Comparison of ENCODE assay signal across 18 mouse cellular contexts in genomic region chr10:111889111-111889510, GRCm38 (mm10).
"Had no signal": no experiment of that assay in that cellular context is flagged by ENCODE, and none has a peak within 500 bp of the region (broad histone marks: within the 10 kb centered on the region; RNA-seq: fewer than 3 reads in every experiment).

No protein-coding gene starts in this region.

- H3K27ac ChIP-seq: layer of hippocampus, adult 2 months; left cerebral cortex, adult 2 months; liver, embryonic 13.5 days; macrophage; midbrain, embryonic 12.5 days; midbrain, embryonic 15.5 days; neural tube, embryonic 12.5 days; neural tube, embryonic 15.5 days had no signal

- H3K4me3 ChIP-seq: layer of hippocampus, adult 2 months; left cerebral cortex, adult 2 months; liver, embryonic 13.5 days; midbrain, embryonic 12.5 days; midbrain, embryonic 15.5 days; neural tube, embryonic 12.5 days; neural tube, embryonic 15.5 days had no signal

- H3K9me3 ChIP-seq: liver, embryonic 13.5 days; midbrain, embryonic 12.5 days; midbrain, embryonic 15.5 days; neural tube, embryonic 12.5 days; neural tube, embryonic 15.5 days had no signal

- H3K4me2 ChIP-seq: liver, embryonic 13.5 days; midbrain, embryonic 12.5 days; midbrain, embryonic 15.5 days; neural tube, embryonic 12.5 days; neural tube, embryonic 15.5 days had no signal

- H3K9ac ChIP-seq: liver, embryonic 13.5 days; midbrain, embryonic 12.5 days; midbrain, embryonic 15.5 days; neural tube, embryonic 12.5 days; neural tube, embryonic 15.5 days had no signal

- ATAC-seq: midbrain, embryonic 15.5 days had no signal

- DNase-seq: kidney, adult 9 months; kidney, postnatal 14 days; kidney, postnatal 4 days; layer of hippocampus, adult 9-11 months; liver, embryonic 13.5 days; lung, adult 2 months; lung, postnatal 14 days; right cerebral cortex, postnatal 25 days; spleen, adult 18-20 months; thymus, adult 18-20 months; thymus, postnatal 36 days had no signal

- H3K4me1 ChIP-seq: liver, embryonic 13.5 days; midbrain, embryonic 12.5 days; midbrain, embryonic 15.5 days; neural tube, embryonic 12.5 days had no signal

- H3K36me3 ChIP-seq: liver, embryonic 13.5 days; midbrain, embryonic 12.5 days; midbrain, embryonic 15.5 days; neural tube, embryonic 12.5 days; neural tube, embryonic 15.5 days had no signal

- H3K27me3 ChIP-seq: liver, embryonic 13.5 days; midbrain, embryonic 12.5 days; midbrain, embryonic 15.5 days; neural tube, embryonic 12.5 days; neural tube, embryonic 15.5 days had no signal
